Mouse (Mus musculus) intestine, embryonic 16.5 days (tissue): ENCODE measurements around the gene Abca13. TPM values are rescaled to one million over a fixed set of nuclear protein-coding genes. Genes with fewer than 3 reads are reported as not detected.

Source experiments
- ATAC-seq: fragments of 200-750 bp; cut with Nextera tagmentation; 2 replicates; pipeline ENCODE4 v1.8.0; 2017; ENCODE audit warnings: moderate TSS enrichment, moderate library complexity
- H3K27ac ChIP-seq: fragments of 300-500 bp; sonication (generic); 2 replicates; pipeline ENCODE4 v1.5.1; 2014; ENCODE audit warnings: mild to moderate bottlenecking, low read length
- H3K27me3 ChIP-seq: fragments of 300-500 bp; sonication (generic); replicated peaks from 2 replicates; pipeline ENCODE4 v1.6.1; 2014; ENCODE audit warnings: low read length, control low read depth, mixed read lengths; ENCODE audit not compliant: control insufficient read depth, insufficient read depth
- H3K36me3 ChIP-seq: fragments of 300-500 bp; sonication (generic); 2 replicates; pipeline ENCODE4 v1.6.1; 2014; ENCODE audit warnings: low read length, control low read depth; ENCODE audit not compliant: control insufficient read depth, insufficient read depth
- H3K4me1 ChIP-seq: fragments of 300-500 bp; sonication (generic); 2 replicates; pipeline ENCODE4 v1.6.1; 2014; ENCODE audit warnings: low read length, control low read depth, mixed read lengths; ENCODE audit not compliant: control insufficient read depth, insufficient read depth
- H3K4me2 ChIP-seq: fragments of 300-500 bp; sonication (generic); 2 replicates; pipeline ENCODE4 v1.6.1; 2014; ENCODE audit warnings: low read depth, low read length, control low read depth
- H3K4me3 ChIP-seq: fragments of 300-500 bp; sonication (generic); 2 replicates; pipeline ENCODE4 v1.5.1; 2014; ENCODE audit warnings: mild to moderate bottlenecking, low read length
- H3K9ac ChIP-seq: fragments of 300-500 bp; sonication (generic); 2 replicates; pipeline ENCODE4 v1.6.1; 2014; ENCODE audit warnings: low read depth, low read length
- H3K9me3 ChIP-seq: fragments of 300-500 bp; sonication (generic); 2 replicates; pipeline ENCODE4 v1.6.1; 2016; ENCODE audit warnings: low read length, control low read depth; ENCODE audit not compliant: control insufficient read depth
- WGBS: fragments of 180-500 bp; shearing (Covaris S2); extraction: QIAGEN DNeasy Blood & Tissue Kit; methylation state at CpG from one replicate; pipeline ENCODE4 v1.1.7; 2014; 5-methylcytosine and 5-hydroxymethylcytosine counted together
- polyA plus RNA-seq: library from polyadenylated mRNA; unstranded; fragments of >200 nt; fragmentation: Nextera tagmentation; extraction: Ambion mirVana; gene quantifications from 2 replicates; pipeline ENCODE4 v1.2.1, GENCODE M21; 2015

Gene Abca13
- polyA plus RNA-seq, 1 experiment from 2014 or later = 0.89 TPM

DNA sequence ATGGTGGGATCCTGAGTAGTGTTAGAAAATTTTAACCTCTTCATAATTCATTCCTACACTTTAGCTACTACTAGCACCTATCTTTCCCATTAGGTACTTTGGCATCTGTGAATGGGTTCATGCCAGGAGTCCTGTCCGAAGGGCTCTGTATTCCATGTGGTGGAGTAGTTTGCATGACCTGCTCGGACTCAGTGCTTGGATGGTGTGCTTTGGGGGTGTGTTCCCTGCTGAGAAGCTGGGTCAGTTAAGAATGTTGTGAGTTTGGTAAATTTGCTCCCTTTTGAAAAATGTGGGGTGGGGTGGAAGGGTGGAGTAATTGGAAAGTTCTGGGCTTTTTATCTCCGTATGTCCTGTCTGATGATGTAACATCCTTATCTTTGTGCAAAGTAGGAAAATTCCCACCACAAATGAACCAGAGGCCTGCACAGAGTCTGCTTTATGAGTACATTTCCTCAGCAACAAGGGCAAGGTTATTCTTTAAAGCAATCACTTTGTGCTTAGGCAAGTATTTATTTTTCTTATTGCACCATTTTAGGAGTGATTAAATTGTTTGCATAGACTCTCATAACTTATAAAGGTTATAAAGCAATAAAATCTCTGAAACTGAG lies 475.0 kb downstream of the Abca13 start:
- Histone ChIP-seq H3K9ac (no peak overlapping the region), H3K4me2 (no peak overlapping the region), H3K27me3 (no peaks in the 10 kb centered on the region), H3K4me1 (peaks cover 3% of the 10 kb centered on the region; the same call in 1 of the 2 replicates), H3K36me3 (no peaks in the 10 kb centered on the region), H3K9me3 (no peaks in the 10 kb centered on the region), H3K27ac (no peak overlapping the region), H3K4me3 (no peak overlapping the region)
- WGBS = 51% methylated on average over 3 of the region's 3 CpGs
- peak; percentile 93 for ATAC-seq

DNA sequence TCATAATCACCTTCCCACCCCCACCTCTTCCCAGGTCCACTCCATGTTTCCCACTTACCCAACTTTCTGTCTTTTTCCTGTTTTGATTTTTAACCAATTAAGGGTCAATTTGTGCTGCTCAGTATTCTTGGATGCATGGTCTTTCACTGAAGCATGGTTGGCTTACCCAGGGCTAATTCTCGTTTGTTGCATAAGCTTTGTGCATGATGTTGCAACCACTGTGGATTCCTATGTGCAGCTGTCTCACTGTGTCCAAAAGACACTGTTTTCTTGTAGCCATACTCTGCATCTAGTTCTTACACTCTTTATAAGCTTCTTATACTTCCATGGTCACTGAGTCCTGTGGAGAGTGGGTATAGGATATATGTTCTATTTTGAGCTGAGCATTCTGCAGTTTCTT lies 477.7 kb downstream of the Abca13 start:
- no peak for ATAC-seq
- Histone ChIP-seq H3K27me3 (no peaks in the 10 kb centered on the region), H3K4me3 (no peak overlapping the region), H3K4me1 (peaks cover 3% of the 10 kb centered on the region; the same call in 1 of the 2 replicates), H3K4me2 (no peak overlapping the region), H3K36me3 (no peaks in the 10 kb centered on the region), H3K27ac (no peak overlapping the region), H3K9me3 (no peaks in the 10 kb centered on the region), H3K9ac (no peak overlapping the region)
- 62% methylated on average over 1 of the region's 1 CpGs for WGBS

DNA sequence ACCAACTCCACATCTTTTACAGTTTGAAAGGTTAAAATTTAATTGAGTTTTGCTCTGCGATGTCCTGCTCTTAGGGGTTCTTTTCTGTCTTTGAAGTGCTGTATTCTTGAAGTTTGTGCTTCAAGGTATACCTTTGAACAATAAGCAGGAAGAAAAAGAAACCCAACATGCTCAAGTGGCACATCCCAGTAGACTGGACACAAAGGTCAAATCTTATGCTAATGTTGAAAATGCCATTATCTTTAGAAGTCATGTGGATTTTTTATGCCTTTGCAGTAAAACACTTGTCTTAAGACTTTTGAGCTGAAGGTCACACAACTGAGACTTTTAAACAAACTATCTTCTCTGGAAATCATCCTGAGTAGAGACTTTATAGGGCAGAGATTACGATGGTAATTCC lies 493.2 kb downstream of the Abca13 start:
- ATAC-seq = peak; percentile 89
- WGBS = 71% methylated on average over 2 of the region's 2 CpGs

DNA sequence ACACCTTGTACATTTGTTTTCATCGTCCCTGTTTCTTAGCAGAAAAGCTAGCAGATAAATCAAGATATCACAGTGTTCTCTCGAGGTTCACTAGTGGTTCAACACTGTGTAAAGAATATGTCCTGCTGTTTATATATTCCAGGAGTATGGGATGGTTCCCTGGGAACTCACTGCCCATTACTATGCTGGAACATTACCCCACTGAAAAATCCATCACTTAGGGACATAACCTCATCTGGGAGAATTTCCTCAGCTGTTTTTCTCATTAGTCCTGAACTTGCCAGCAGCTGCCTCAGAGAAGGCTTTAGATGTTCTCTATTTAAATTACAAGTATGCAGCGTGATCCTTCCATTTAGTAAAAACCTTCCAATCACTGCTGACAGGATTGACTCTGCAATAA lies 513.4 kb downstream of the Abca13 start:
- WGBS = 58% methylated on average over 3 of the region's 3 CpGs
- Histone ChIP-seq H3K27ac (no peak overlapping the region), H3K9ac (no peak overlapping the region), H3K4me3 (no peak overlapping the region), H3K9me3 (no peaks in the 10 kb centered on the region), H3K36me3 (no peaks in the 10 kb centered on the region), H3K4me2 (no peak overlapping the region), H3K27me3 (no peaks in the 10 kb centered on the region), H3K4me1 (no peaks in the 10 kb centered on the region)
- ATAC-seq = no peak

More for the DNA sequence above, 493.2 kb downstream of the Abca13 start:
- Histone ChIP-seq H3K9ac (no peak overlapping the region), H3K4me2 (no peak overlapping the region), H3K9me3 (no peaks in the 10 kb centered on the region), H3K27ac (no peak overlapping the region; the same call in 1 of the 2 replicates), H3K36me3 (no peaks in the 10 kb centered on the region), H3K4me3 (no peak overlapping the region), H3K27me3 (no peaks in the 10 kb centered on the region), H3K4me1 (no peaks in the 10 kb centered on the region)

DNA sequence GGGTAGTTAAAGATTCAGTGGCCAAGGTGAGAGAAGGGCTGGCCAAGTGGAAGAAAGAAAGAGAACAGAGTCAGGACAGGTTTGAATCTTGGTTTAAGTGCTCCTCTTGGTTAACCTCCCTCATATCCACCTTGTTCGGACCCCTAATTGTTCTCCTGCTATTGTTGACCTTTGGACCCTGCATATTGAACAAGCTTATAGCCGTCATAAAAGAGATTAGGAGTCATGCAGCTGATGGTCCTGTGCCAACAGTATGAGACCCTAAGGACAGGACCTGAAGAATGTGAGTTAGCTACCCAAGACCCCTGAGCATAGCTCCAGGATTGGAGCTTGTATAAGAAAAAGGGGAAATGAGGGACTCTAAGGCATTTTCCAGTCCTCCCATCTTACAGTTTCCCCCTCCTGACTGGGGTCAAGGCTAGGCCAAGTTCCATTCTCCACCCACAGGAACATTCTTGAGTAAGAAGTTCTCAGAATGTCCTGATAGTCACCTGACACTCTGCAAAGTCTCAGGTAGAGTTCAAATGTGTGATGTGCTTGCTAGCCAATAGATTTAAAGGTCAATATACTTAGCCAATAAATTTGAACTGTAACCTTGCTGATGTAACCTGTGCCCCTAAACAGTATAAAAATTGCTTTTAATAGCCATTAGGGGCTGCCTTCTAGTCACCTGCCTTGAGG lies 536.2 kb downstream of the Abca13 start:
- peak; percentile 95 for ATAC-seq
- Histone ChIP-seq H3K4me3 (no peak overlapping the region), H3K27ac (peak overlapping the region; percentile 48), H3K27me3 (no peaks in the 10 kb centered on the region), H3K9me3 (no peaks in the 10 kb centered on the region), H3K4me2 (no peak overlapping the region), H3K4me1 (no peaks in the 10 kb centered on the region; the same call in 1 of the 2 replicates), H3K9ac (no peak overlapping the region), H3K36me3 (no peaks in the 10 kb centered on the region)
- 52% methylated on average over 2 of the region's 2 CpGs for WGBS

DNA sequence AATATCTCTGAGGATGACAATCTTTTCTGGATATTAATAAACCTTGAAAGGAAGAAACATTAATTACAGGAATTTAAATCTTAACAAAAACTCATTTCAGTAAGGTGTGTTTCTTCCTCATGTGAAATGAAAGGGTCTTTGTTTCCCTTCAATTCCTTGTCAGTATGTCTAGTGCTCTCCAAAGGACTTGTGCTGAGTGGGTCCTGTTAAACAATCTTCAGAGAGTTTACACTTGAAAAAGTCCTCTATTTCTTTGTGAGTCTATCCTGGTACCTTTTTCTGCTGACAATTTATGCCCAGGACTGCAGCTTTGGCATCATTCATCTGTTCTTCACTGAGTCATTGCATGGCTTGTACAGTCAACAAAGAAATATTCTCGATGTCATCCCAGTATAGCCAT lies 539.6 kb downstream of the Abca13 start:
- no peaks in the 10 kb centered on the region for H3K27me3 ChIP-seq
- H3K4me3 ChIP-seq = no peak overlapping the region
- 81% methylated on average over 1 of the region's 1 CpGs for WGBS
- no peak overlapping the region for H3K4me2 ChIP-seq
- H3K4me1 ChIP-seq = no peaks in the 10 kb centered on the region; the same call in 1 of the 2 replicates
- H3K9me3 ChIP-seq = no peaks in the 10 kb centered on the region
- H3K36me3 ChIP-seq = no peaks in the 10 kb centered on the region
- H3K9ac ChIP-seq = no peak overlapping the region
- no peak overlapping the region for H3K27ac ChIP-seq
- ATAC-seq = no peak

Other genes with a start within 250 kb of the Abca13 start
- 0.05 and 0.07 TPM in 2 replicates for gene Pkd1l1, start 218.7 kb upstream of the Abca13 start, polyA plus RNA-seq
- 10.9 and 11.2 TPM in 2 replicates for gene Hus1, start 180.8 kb upstream of the Abca13 start, polyA plus RNA-seq
- gene Gm11992, start 143.3 kb upstream of the Abca13 start, polyA plus RNA-seq = 0.59 and 0.86 TPM in 2 replicates
- gene Sun3, start 143.0 kb upstream of the Abca13 start, polyA plus RNA-seq = 0.18 and 0.45 TPM in 2 replicates
- gene Upp1, start 73.8 kb upstream of the Abca13 start, polyA plus RNA-seq = 6.5 and 6.7 TPM in 2 replicates